Mouse (Mus musculus): Measurements from ENCODE around the gene Gdi1.
"Not testable (repeated sequence)": the region's sequence is repeated elsewhere in the genome, so short reads cannot be mapped to it uniquely, and the experiment has no call there.

Gdi1 gene

GRCm38 (mm10) chrX:74329215-74329671 lies 24.4 kb downstream of the Gdi1 start:
- DNase-seq (ENCODE audit: low read depth, low spot score) = no peak

- DNase-seq (ENCODE audit: low read depth, low spot score) = no peak
These were observed 25.6 kb downstream of the Gdi1 start for GRCm38 (mm10) chrX:74330166-74330930.

GRCm38 (mm10) chrX:74352645-74353466 lies 48.1 kb downstream of the Gdi1 start:
- no peak for DNase-seq (ENCODE audit: low read depth, low spot score)

GRCm38 (mm10) chrX:74353467-74353770 lies 48.6 kb downstream of the Gdi1 start, which contains the start of gene Lage3:
Lage3 (minus strand) TSS chrX:74353618.
- peak; percentile 72 for DNase-seq (ENCODE audit: low read depth, low spot score)

- not testable (repeated sequence) for DNase-seq (ENCODE audit: low read depth, low spot score)
These were observed 52.3 kb downstream of the Gdi1 start for GRCm38 (mm10) chrX:74357069-74357468.

GRCm38 (mm10) chrX:74359171-74359570 lies 54.4 kb downstream of the Gdi1 start:
- DNase-seq (ENCODE audit: low read depth, low spot score) = no peak

All from retina, postnatal 7 days (tissue).